Mouse (Mus musculus) left cerebral cortex, postnatal 25 days (tissue): ENCODE results near the gene Mul1. TPM values are rescaled to one million over a fixed set of nuclear protein-coding genes. Genes with fewer than 3 reads are reported as not detected.
"Not testable (repeated sequence)": the region's sequence is repeated elsewhere in the genome, so short reads cannot be mapped to it uniquely, and the experiment has no call there.

Source experiments
- DNase-seq, 2 experiments: peaks; one replicate each; pipeline ENCODE4 v3.0.0; 2022; ENCODE audit warnings: low spot score in 2 of 2, mixed read lengths in 1 of 2
- intact Hi-C: fragments of 180-260 bp; cut with DNase I; formaldehyde crosslinking; loops from one replicate; pipeline ENCODE4 v1.15.1; 2025
- total RNA-seq, 2 experiments: library from RNA; stranded (reverse); gene quantifications; 2 replicates each; pipeline ENCODE4 v1.2.3; 2021

Gene Mul1
- total RNA-seq = 10 to 100 TPM; 61.8 to 61.9 TPM

DNA sequence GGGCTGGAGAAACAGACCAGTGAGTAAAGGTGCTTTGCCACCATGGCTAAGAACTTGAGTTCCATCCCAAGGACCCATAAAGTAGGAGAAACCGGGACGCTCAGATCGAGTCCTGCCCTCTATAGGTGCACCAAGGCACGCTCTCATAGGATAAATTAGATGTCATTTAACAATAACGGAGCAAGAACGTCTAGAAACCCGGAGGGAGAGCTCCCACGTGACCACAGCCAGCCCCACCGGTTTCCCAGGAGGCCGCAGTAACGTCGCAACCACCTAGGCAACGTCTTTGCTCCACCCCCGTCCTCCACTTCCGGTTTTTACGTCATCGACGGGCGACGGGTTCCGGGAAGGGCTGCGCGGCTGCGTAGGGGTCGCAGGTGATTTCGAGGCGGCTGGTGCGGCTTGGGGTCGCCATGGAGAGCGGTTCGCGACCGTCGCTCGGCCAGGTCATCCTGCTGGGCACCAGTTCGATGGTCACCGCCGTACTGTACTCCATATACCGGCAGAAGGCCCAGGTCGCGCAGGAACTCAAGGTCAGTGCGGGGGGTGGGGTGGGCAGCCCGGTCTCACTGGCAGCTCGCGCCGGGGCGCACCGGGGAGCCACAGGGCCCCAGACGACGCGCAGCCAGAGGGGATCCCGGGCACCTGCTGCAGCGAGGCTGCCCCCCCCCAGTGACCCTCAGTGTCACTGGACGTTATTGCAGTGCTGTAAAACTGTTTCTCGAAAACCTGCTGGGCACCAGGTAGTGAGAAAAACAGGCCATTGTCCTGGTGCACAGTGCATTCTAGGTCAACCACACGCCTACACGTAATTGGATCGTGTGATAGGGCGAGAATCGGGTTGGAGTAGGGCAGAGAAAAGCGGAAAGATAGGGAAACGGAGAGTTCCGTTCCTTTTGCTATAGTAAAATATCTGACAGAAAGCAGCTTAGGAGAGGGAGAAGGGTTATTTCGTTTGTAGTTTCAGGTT, at the start of gene Mul1:
TSS of gene Mul1 (plus strand) at position 325 of the 970 bp plus-strand sequence.
- peak; percentile 94 to 98 for DNase-seq
- intact Hi-C loops = no loop called here

- peak; percentile 31 to 65 for DNase-seq
- intact Hi-C loops = loop anchor here (5.0 kb wide), 1 partner anchor 34 kb away; no protein-coding TSS in a partner anchor
Measured at GRCm38 (mm10) chr4:138393703-138394102, 40.8 kb upstream of the Mul1 start.

GRCm38 (mm10) chr4:138395087-138395970, 39.1 kb upstream of the Mul1 start:
- intact Hi-C loops = no loop called here
- peak; percentile 69 to 73 for DNase-seq

DNA sequence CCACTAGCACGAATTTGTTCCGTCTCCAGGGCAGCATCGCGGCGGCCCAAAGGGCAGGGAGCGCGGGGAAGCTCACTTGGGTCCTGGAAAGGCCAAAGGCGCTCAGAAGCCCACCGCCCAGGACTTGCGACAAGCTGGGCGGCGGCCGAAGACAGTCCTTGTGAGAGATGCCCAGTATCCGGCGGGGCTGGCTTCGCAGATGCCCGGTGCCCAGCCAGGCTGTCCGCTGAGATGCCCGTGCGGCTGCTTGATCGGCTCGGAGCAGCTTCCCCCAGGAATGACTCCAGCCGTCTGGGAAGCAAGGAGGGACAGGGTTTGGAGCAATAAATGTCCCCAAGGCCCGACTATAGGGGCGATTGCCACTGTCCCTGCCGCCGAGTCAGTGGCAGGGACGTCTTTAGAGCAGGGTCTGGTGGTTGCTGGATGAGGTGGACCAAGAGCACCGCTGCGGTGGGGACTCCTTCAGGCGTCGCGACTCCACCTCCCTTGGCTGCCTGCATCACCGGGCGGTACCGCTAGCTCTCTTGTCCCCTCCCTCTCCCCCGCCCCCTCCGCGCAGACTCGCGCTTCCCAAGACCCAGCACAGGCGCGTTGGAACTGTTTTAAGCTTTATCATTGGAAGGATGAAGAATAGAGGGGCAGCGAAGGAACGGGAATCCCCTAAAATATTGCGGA, 38.4 kb upstream of the Mul1 start, which contains the start of gene Fam43b:
TSS of gene Fam43b (minus strand) at position 558 of the 675 bp plus-strand sequence.
- DNase-seq = peak; percentile 83 to 93
- intact Hi-C loops = loop anchor here (1.0 kb wide), 1 partner anchor 18 kb away; no protein-coding TSS in a partner anchor

DNA sequence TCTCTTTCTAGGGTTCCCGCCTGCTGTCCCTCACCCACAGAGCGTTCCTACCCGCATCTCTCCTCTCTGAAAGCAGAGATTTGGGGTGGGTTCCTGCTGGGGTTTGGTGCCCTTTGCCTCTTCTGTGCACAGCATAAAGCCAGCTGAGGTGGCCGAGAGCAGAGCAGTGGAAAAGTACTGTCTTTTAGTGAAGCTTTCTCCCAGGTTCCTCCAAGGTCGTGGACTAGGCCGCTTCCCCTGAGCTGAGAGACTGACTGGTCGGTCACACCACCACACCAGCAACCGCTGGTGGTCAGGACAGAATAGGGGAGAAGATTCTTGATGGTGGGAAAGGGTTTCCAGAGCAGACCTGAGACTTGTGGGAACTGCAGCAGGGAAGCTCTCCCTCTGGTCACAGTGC, 37.8 kb upstream of the Mul1 start:
- intact Hi-C loops = loop anchor here (1.0 kb wide), 1 partner anchor 18 kb away; no protein-coding TSS in a partner anchor
- no peak for DNase-seq

GRCm38 (mm10) chr4:138404806-138405205, 29.7 kb upstream of the Mul1 start:
- no peak for DNase-seq
- intact Hi-C loops = no loop called here

DNA sequence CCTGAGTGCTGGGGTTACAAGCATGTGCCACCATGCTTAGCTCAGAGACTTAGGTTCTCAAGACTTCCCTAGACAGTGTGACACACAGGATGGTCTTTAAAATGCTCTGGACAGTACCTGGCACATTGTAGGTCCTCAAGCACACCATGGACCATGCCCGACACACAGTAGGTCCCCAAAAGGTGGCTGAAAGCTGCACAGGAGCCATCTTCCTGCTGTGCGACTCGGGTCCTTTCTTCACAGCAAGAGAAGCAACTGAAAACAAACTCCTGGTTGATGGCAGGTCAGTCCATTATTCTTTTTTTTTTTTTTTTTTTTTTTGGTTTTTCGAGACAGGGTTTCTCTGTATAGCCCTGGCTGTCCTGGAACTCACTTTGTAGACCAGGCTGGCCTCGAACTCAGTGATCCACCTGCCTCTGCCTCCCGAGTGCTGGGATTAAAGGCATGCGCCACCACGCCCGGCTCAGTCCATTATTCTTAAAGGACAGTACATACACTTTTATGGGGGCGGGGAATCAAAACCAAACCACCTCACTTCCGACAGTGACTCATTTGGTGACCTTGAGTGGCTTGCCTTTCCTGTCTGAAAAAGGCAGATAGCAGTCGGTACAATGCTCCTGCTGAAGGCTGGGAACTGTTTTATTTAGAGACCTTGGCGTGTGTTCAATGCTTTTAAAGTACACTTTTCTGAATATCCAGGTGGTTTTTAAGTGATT, 26.8 kb upstream of the Mul1 start:
- DNase-seq = no peak
- intact Hi-C loops = no loop called here

GRCm38 (mm10) chr4:138411011-138411410, 23.5 kb upstream of the Mul1 start:
- intact Hi-C loops = no loop called here
- DNase-seq = no peak

- DNase-seq = peak in 1 of 2 experiments; percentile 38
- intact Hi-C loops = no loop called here
Measured at GRCm38 (mm10) chr4:138411504-138412121, 22.9 kb upstream of the Mul1 start.

DNA sequence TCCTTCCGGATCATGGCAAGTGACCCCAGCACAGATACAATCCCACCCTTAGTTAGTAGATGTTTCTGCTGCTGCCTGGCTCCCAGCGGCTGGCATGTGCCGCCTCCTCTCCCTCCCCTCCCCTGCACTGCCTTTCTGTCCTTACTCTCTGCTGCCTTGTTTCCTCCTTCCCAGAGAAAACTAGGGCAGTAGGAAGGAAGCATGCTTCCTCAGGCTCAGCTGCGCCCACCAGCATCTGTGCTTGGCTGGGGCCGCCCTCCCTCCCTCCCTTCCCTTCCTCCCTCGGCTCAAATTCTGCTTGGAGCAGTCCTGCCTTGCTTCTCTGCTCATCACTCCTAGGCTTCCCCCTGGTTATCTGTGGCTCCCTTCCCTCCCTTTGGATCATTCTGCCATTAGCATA, 19.7 kb upstream of the Mul1 start:
- intact Hi-C loops = loop anchor here (1.0 kb wide), 1 partner anchor 18 kb away; the partner anchor contains the start of gene Fam43b
- peak; percentile 60 to 91 for DNase-seq

DNA sequence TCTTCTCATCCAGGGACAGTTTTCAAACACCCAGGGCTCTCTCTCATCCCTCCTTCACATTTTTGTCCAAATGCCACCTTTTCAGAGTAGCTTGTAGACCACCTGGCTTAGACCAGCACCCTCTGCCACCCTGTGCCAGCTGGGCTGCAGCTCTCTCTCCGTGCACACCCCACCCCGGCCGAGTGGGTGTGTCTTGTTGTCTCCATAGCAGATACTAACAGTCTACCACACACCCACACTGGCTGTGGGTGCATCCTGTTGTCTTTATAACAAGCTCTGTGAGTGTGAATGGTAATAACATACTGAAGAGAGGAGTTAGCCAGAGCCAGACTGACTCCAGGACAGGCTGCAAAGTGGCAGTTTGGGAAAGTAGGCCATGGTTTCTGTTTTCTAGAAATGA, 18.5 kb upstream of the Mul1 start:
- peak; percentile 56 to 89 for DNase-seq
- intact Hi-C loops = no loop called here

GRCm38 (mm10) chr4:138416414-138416813, 18.1 kb upstream of the Mul1 start:
- DNase-seq = no peak
- intact Hi-C loops = no loop called here

DNA sequence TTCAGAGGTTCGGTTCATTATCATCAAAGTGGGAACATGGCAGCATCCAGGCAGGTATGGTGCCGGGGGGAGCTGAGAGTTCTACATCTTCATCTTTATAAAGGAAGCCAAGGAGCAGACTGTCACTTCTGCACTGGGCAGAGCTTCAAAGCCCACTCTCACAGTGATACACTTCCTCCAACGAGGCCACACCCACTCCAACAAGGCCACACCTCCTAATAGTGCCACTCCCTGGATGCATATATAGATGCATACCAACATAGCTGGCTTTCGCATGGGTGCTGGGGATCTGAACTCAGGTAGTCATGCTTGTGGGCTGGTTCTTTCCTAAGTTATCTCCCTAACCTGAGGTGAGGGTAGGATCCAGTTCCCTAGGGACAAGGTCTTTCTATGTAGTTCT, 16.6 kb upstream of the Mul1 start:
- intact Hi-C loops = no loop called here
- no peak for DNase-seq

- DNase-seq = peak in 1 of 2 experiments; percentile 33
- intact Hi-C loops = no loop called here
Measured at GRCm38 (mm10) chr4:138418340-138418957, 16.0 kb upstream of the Mul1 start.

DNA sequence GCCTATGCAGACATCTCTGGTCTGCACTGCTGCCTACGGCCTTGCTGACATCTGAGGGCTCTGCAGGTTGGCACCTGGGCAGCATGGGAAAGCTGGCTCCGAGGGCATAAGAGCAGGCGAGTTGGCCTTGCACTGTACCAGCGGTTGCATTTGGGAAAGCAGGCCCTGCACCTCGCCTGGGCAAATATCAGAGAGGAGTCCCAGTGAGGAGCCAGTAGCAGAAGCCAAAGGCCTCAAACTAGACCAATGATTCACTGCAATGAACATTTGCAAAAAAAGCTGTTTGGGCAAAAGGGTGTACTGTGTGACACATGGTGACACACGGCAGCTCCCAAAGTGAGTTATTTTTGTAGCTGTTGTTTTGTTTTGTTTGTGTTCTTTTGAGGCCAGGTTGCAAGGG, 9.4 kb upstream of the Mul1 start:
- intact Hi-C loops = loop anchor here (5.0 kb wide), 2 partner anchors 33 to 48 kb away; no protein-coding TSS in a partner anchor

DNA sequence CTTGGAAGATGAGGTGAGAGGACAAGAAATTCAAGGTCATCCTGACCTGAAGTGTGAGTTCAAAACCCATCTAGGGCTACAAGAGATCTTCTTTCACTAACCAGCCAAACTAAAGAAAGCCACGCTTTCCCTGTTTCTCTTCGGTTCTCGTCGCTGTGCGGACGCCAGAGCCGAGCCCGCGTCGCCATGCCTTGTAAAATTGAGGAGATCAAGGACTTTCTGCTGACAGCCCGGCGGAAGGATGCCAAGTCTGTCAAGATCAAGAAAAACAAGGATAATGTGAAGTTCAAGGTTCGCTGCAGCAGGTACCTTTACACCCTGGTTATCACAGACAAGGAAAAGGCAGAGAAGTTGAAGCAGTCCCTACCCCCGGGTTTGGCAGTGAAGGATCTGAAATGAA, 8.9 kb upstream of the Mul1 start:
- intact Hi-C loops = loop anchor here (1.0 to 5.0 kb wide), 4 partner anchors 23 to 106 kb away; no protein-coding TSS in a partner anchor
- DNase-seq = not testable (repeated sequence)

More for the DNA sequence above, 9.4 kb upstream of the Mul1 start:
- DNase-seq = no peak
